Mouse (Mus musculus) testis, adult 2 months (tissue): ENCODE measurements at regions not wholly inside any gene's neighbourhood (a gene's known extent, or its start where the extent isn't known, plus 50 kb on each side); places are given as distances from the start of the nearest gene placed in this dataset.

Experiments
- CTCF ChIP-seq: fragments of 200-500 bp; IDR thresholded peaks from 2 replicates; pipeline ENCODE4 v1.5.1; 2012; ENCODE audit warnings: low read depth, mild to moderate bottlenecking, inconsistent platforms, low read length, moderate library complexity; ENCODE audit not compliant: control insufficient read depth, insufficient read depth, insufficient replicate concordance
- POLR2A ChIP-seq: fragments of 200-500 bp; IDR thresholded peaks from 2 replicates; pipeline ENCODE4 v1.6.1; 2012; ENCODE audit warnings: low read depth, mild to moderate bottlenecking, inconsistent platforms, low read length, moderate library complexity; ENCODE audit not compliant: control insufficient read depth

DNA sequence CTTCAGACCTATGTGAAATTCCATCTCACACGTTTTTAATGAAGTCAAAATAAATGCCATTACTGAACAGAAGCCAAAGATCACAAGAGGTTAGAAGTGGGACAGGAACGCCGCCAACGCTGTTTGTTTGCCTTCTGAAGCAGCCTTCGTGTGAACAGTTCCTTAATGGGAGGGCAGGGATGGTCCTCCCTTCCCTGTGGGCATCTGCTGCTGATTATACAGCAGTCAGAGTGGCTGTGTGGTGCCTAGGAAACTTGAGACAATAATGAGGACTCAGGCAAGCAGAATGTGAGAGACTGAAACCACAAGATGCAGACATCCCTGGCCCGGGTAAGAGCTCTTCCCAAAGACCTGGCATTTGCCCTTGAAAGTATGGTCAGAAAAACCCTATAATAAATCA, 164.3 kb downstream of the Cxcl12 start:
- no peak for TF ChIP-seq CTCF
- TF ChIP-seq POLR2A: no peak
